Mouse (Mus musculus): ENCODE measurements around the gene Pcnx3. TPM values are rescaled to one million over a fixed set of nuclear protein-coding genes. Genes with fewer than 3 reads are reported as not detected.

Gene Pcnx3
- polyA plus RNA-seq, 2 experiments: 9.1 to 19.8 TPM

DNA sequence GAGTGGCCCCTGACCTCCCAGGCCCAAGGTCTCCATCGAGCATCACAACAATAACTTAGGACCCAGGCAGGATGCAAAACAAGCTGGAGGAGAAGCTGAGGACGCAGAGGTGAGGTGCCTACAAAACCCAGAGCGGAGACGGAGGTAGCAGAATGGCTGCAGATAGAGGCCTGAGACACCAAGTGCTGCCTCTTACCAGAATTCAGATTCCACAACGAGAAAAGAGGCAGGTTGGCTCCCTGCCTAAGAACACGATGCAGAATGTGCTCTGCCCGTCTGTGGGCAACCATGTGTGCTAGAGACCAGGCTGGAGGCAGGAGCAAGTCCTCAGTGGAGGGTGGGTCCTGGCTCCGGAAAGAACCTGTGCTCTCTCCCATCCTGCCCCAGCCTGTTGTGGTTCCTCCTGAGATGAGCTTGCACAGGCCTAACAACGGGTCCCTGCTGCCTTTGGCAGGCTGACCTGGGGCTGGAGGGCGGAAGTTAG lies 4.2 kb upstream of the Pcnx3 start:
- WGBS (ENCODE audit: insufficient replicate concordance): 59% methylated on average over 10 of the region's 10 CpGs
- no peak for TF ChIP-seq EP300 (IDR thresholded peaks at IDR 0.05; ENCODE audit: low read depth)
- TF ChIP-seq CTCF (IDR thresholded peaks at IDR 0.05; ENCODE audit: low read depth): no peak
- H3K36me3 ChIP-seq (replicated peaks; ENCODE audit: control insufficient read depth, insufficient read depth, low read depth): peaks cover 34% of the 10 kb centered on the region

DNA sequence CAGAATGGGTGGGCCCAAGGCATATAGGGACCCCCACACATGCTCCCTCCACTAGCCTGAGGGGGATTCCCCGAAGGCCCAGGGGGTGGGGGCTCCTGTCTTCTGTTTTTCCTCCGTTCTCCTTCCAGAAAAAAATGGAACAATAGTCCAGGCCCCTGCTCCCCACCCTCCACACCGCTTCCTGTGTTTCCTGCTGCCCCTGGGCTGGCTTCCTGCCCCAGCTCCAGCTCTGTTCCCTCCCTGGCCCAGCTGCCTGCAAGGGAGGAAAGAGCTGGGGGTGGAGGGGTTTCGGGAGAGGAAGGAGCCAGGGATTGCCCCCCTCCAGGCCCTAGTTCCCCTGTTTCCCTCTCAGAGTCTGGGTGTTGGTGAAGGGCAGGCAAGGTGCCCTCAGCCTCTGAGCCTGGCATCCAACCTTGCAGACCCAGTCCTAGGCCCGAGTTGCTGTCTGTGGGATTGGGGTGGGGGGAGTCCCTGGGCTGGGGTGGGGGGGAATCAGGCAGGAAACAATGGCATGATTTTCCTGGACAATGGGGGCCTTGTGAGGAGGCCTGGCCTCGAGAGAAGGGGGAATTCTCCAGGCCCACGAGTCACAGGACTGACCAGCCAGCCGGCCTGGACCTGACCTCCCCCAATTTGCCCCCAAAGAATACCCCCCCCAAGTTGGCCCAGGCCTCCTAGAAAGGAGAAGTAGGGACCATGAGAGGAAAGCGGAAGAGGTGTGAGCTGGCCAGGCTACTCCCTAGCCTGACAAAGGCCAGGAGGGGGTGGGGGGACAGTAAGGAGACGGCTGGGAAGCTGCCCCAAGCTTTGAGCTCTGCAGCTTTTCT lies 3.6 kb upstream of the Pcnx3 start:
- H3K9ac ChIP-seq (replicated peaks): 0 out of 2 replicates have a peak overlapping the region, but pooled peaks have one; percentile 20
- no peak for TF ChIP-seq CTCF (IDR thresholded peaks at IDR 0.05; ENCODE audit: low read depth)
- TF ChIP-seq EP300 (IDR thresholded peaks at IDR 0.05; ENCODE audit: low read depth): no peak
- ATAC-seq (ENCODE audit: insufficient read depth) (no peak), DNase-seq (ENCODE audit: low read depth in 3 of 3, low spot score in 3 of 3) (no peak)
- H3K4me2 ChIP-seq (ENCODE audit: low read depth): peak overlapping the region; percentile 100
- peaks cover 27% of the 10 kb centered on the region for H3K36me3 ChIP-seq (replicated peaks; ENCODE audit: control insufficient read depth, insufficient read depth, low read depth)
- H3K4me3 ChIP-seq (ENCODE audit: insufficient read depth in 1 of 2, low read depth in 2 of 2, low read length in 2 of 2): peak overlapping the region; percentile 93 to 98
- H3K27me3 ChIP-seq (ENCODE audit: control insufficient read depth, insufficient read depth, low read length): no peaks in the 10 kb centered on the region
- peaks cover 10 to 11% of the 10 kb centered on the region in 2 experiments for H3K4me1 ChIP-seq (replicated peaks; ENCODE audit: control insufficient read depth in 2 of 2, insufficient read depth in 2 of 2, low read length in 1 of 2)
- WGBS (ENCODE audit: insufficient replicate concordance): 49% methylated on average over 10 of the region's 10 CpGs
- peak overlapping the region; percentile 6 for H3K27ac ChIP-seq
- H3K9me3 ChIP-seq (ENCODE audit: control insufficient read depth, low read length): no peaks in the 10 kb centered on the region

More for the DNA sequence above, 4.2 kb upstream of the Pcnx3 start:
- peaks cover 7 to 9% of the 10 kb centered on the region in 2 experiments for H3K4me1 ChIP-seq (replicated peaks; ENCODE audit: control insufficient read depth in 2 of 2, insufficient read depth in 2 of 2, low read length in 1 of 2)
- no peaks in the 10 kb centered on the region for H3K9me3 ChIP-seq (ENCODE audit: control insufficient read depth, low read length)
- no peak for ATAC-seq (ENCODE audit: insufficient read depth)
- no peak for DNase-seq (ENCODE audit: low read depth in 3 of 3, low spot score in 3 of 3)
- peak overlapping the region; percentile 100 for H3K4me2 ChIP-seq (ENCODE audit: low read depth)
- no peaks in the 10 kb centered on the region for H3K27me3 ChIP-seq (ENCODE audit: control insufficient read depth, insufficient read depth, low read length)
- H3K9ac ChIP-seq (replicated peaks): no peak overlapping the region
- no peak overlapping the region; a peak in 1 of 4 replicates for H3K4me3 ChIP-seq (ENCODE audit: insufficient read depth in 1 of 2, low read depth in 2 of 2, low read length in 2 of 2)
- H3K27ac ChIP-seq: no peak overlapping the region

DNA sequence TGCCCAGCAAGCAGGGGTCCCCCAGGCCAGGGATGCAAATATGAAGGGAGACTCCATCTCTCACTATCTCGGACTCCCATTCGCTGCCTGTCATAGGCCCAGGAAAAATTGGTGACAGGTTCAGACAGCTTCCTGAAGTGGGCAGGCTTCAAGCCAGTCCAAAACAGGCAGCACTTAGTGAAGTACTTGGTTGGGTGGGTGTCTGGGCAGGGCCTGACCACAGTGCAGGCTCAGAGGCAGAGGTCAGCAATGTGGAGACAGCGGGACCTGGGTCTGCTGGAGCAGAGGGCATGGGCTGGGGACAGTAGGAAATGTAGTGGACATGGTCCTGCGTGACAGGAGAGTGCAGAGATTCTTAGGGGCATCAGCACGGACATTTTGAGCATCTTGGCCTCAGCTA lies 2.9 kb upstream of the Pcnx3 start:
- Histone ChIP-seq H3K4me2 (ENCODE audit: low read depth) (peak overlapping the region; percentile 100), H3K9me3 (ENCODE audit: control insufficient read depth, low read length) (no peaks in the 10 kb centered on the region), H3K36me3 (replicated peaks; ENCODE audit: control insufficient read depth, insufficient read depth, low read depth) (peaks cover 27% of the 10 kb centered on the region), H3K4me1 (replicated peaks; ENCODE audit: control insufficient read depth in 2 of 2, insufficient read depth in 2 of 2, low read length in 1 of 2) (peaks cover 11 to 14% of the 10 kb centered on the region in 2 experiments), H3K27ac (no peak overlapping the region), H3K9ac (replicated peaks) (peak overlapping the region; percentile 55), H3K27me3 (ENCODE audit: control insufficient read depth, insufficient read depth, low read length) (no peaks in the 10 kb centered on the region), H3K4me3 (ENCODE audit: insufficient read depth in 1 of 2, low read depth in 2 of 2, low read length in 2 of 2) (peak overlapping the region; percentile 93 to 98)
- TF ChIP-seq CTCF (IDR thresholded peaks at IDR 0.05; ENCODE audit: low read depth): 0 out of 2 replicates have a peak, but pooled peaks have one; percentile 2
- no peak for TF ChIP-seq EP300 (IDR thresholded peaks at IDR 0.05; ENCODE audit: low read depth)
- ATAC-seq (ENCODE audit: insufficient read depth): no peak
- 52% methylated on average over 5 of the region's 5 CpGs for WGBS (ENCODE audit: insufficient replicate concordance)
- DNase-seq (ENCODE audit: low read depth in 3 of 3, low spot score in 3 of 3): no peak

DNA sequence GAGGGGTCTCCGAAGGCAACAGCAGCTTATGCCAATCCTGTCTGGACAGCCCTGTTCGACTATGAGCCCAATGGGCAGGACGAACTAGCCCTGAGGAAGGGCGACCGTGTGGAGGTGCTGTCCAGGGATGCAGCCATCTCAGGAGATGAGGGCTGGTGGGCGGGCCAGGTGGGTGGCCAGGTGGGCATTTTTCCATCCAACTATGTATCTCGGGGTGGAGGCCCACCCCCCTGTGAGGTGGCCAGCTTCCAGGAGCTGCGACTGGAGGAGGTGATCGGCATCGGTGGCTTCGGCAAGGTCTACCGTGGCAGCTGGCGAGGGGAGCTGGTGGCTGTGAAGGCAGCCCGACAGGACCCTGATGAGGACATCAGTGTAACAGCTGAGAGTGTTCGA lies 1.6 kb upstream of the Pcnx3 start:
- Histone ChIP-seq H3K9ac (replicated peaks) (peak overlapping the region; percentile 92), H3K4me3 (ENCODE audit: insufficient read depth in 1 of 2, low read depth in 2 of 2, low read length in 2 of 2) (peak overlapping the region; percentile 93 to 98), H3K4me1 (replicated peaks; ENCODE audit: control insufficient read depth in 2 of 2, insufficient read depth in 2 of 2, low read length in 1 of 2) (peaks cover 17 to 19% of the 10 kb centered on the region in 2 experiments), H3K4me2 (ENCODE audit: low read depth) (peak overlapping the region; percentile 100), H3K9me3 (ENCODE audit: control insufficient read depth, low read length) (no peaks in the 10 kb centered on the region), H3K36me3 (replicated peaks; ENCODE audit: control insufficient read depth, insufficient read depth, low read depth) (peaks cover 27% of the 10 kb centered on the region), H3K27ac (peak overlapping the region; percentile 91; the same call in 1 of the 2 replicates), H3K27me3 (ENCODE audit: control insufficient read depth, insufficient read depth, low read length) (no peaks in the 10 kb centered on the region)
- no peak for ATAC-seq (ENCODE audit: insufficient read depth)
- 47% methylated on average over 15 of the region's 15 CpGs for WGBS (ENCODE audit: insufficient replicate concordance)
- no peak for DNase-seq (ENCODE audit: low read depth in 3 of 3, low spot score in 3 of 3)
- TF ChIP-seq CTCF (IDR thresholded peaks at IDR 0.05; ENCODE audit: low read depth) (no peak), EP300 (IDR thresholded peaks at IDR 0.05; ENCODE audit: low read depth) (no peak)
